Mouse (Mus musculus) myocyte (in vitro differentiated cells): ENCODE measurements at regions not wholly inside any gene's neighbourhood (a gene's known extent, or its start where the extent isn't known, plus 50 kb on each side); places are given as distances from the start of the nearest gene placed in this dataset.

Experiments used
- H3K27me3 ChIP-seq: one replicate; pipeline ENCODE4 v1.6.1; 2011; ENCODE audit not compliant: control insufficient read depth, insufficient read depth, insufficient read length
- H3K36me3 ChIP-seq: one replicate; pipeline ENCODE4 v1.6.1; 2011; ENCODE audit not compliant: control insufficient read depth, insufficient read depth
- H3K4me2 ChIP-seq: one replicate; pipeline ENCODE4 v1.6.1; 2011; ENCODE audit warnings: low read depth, control low read depth
- H3K4me3 ChIP-seq: one replicate; pipeline ENCODE4 v1.5.1; 2011; ENCODE audit warnings: mild to moderate bottlenecking, control low read depth, moderate library complexity
- H3K79me2 ChIP-seq: one replicate; pipeline ENCODE4 v1.6.1; 2011; ENCODE audit not compliant: control insufficient read depth, insufficient read depth
- H3ac ChIP-seq: one replicate; pipeline ENCODE4 v1.6.1; 2011; ENCODE audit not compliant: control insufficient read depth, insufficient read length
- CEBPB ChIP-seq: IDR thresholded peaks from 2 replicates; pipeline ENCODE4 v1.6.1; 2011; ENCODE audit warnings: mild to moderate bottlenecking, moderate library complexity; ENCODE audit not compliant: poor library complexity, insufficient read depth, severe bottlenecking
- E2F4 ChIP-seq: IDR thresholded peaks from one replicate; pipeline ENCODE4 v1.6.1; 2011; ENCODE audit warnings: mild to moderate bottlenecking, control low read depth, moderate library complexity; ENCODE audit not compliant: insufficient read depth
- MAX ChIP-seq: IDR thresholded peaks from one replicate; pipeline ENCODE4 v1.6.1; 2011; ENCODE audit warnings: low read depth, mild to moderate bottlenecking, control low read depth
- MYOD1 ChIP-seq, 3 experiments: IDR thresholded peaks; one replicate each; pipeline ENCODE4 v1.6.1; 2011; ENCODE audit warnings: control low read depth in 2 of 3, low read depth in 2 of 3, mild to moderate bottlenecking in 2 of 3, moderate library complexity in 1 of 3; ENCODE audit not compliant: insufficient read length in 2 of 3, control insufficient read depth in 1 of 3
- MYOG ChIP-seq, 3 experiments: IDR thresholded peaks; one replicate each; pipeline ENCODE4 v1.6.1; 2011; ENCODE audit warnings: control low read depth in 2 of 3, low read depth in 2 of 3, mild to moderate bottlenecking in 2 of 3; ENCODE audit not compliant: insufficient read length in 2 of 3, control insufficient read depth in 1 of 3, insufficient read depth in 1 of 3
- POLR2A ChIP-seq: IDR thresholded peaks from one replicate; pipeline ENCODE4 v1.6.1; 2011; ENCODE audit warnings: low read depth, mild to moderate bottlenecking, control low read depth, moderate library complexity; ENCODE audit not compliant: insufficient read length
- POLR2AphosphoS2 ChIP-seq: IDR thresholded peaks from one replicate; pipeline ENCODE4 v1.6.1; 2011; ENCODE audit warnings: low read depth, control low read depth; ENCODE audit not compliant: insufficient read length
- REST ChIP-seq: IDR thresholded peaks from one replicate; pipeline ENCODE4 v1.6.1; 2011; ENCODE audit warnings: mild to moderate bottlenecking, control low read depth, moderate library complexity; ENCODE audit not compliant: insufficient read depth, insufficient read length
- SRF ChIP-seq: IDR thresholded peaks from one replicate; pipeline ENCODE4 v1.6.1; 2011; ENCODE audit warnings: low read depth; ENCODE audit not compliant: control insufficient read depth, insufficient read length
- TCF12 ChIP-seq: IDR thresholded peaks from one replicate; pipeline ENCODE4 v1.6.1; 2011; ENCODE audit warnings: mild to moderate bottlenecking, control low read depth; ENCODE audit not compliant: poor library complexity, insufficient read depth, severe bottlenecking
- TCF3 ChIP-seq: IDR thresholded peaks from one replicate; pipeline ENCODE4 v1.6.1; 2011; ENCODE audit warnings: low read depth, control low read depth; ENCODE audit not compliant: insufficient read length
- USF1 ChIP-seq: IDR thresholded peaks from one replicate; pipeline ENCODE4 v1.6.1; 2011; ENCODE audit warnings: low read depth, mild to moderate bottlenecking, control low read depth, moderate library complexity

GRCm38 (mm10) chr15:11734639-11735265, 172.3 kb downstream of the Npr3 start:
- no peak overlapping the region for H3ac ChIP-seq
- H3K4me3 ChIP-seq, result no peak overlapping the region
- H3K36me3 ChIP-seq, result no peaks in the 10 kb centered on the region
- H3K4me2 ChIP-seq, result no peak overlapping the region
- H3K27me3 ChIP-seq, result no peaks in the 10 kb centered on the region
- TF ChIP-seq CEBPB (no peak), MAX (no peak), MYOG (IDR thresholded peaks at IDR 0.05; ENCODE audit: control insufficient read depth in 1 of 3, insufficient read depth in 1 of 3, insufficient read length in 2 of 3, low read depth in 2 of 3) (no peak), MYOD1 (IDR thresholded peaks at IDR 0.05; ENCODE audit: control insufficient read depth in 1 of 3, insufficient read length in 2 of 3, low read depth in 2 of 3) (no peak), TCF3 (no peak), POLR2A (no peak), TCF12 (no peak), POLR2AphosphoS2 (no peak), REST (no peak), E2F4 (no peak), USF1 (no peak), SRF (no peak)
- H3K79me2 ChIP-seq, result no peaks in the 10 kb centered on the region

GRCm38 (mm10) chr15:11729381-11729780, 177.7 kb downstream of the Npr3 start:
- TF ChIP-seq TCF12 (no peak), CEBPB (no peak), E2F4 (no peak), MYOD1 (IDR thresholded peaks at IDR 0.05; ENCODE audit: control insufficient read depth in 1 of 3, insufficient read length in 2 of 3, low read depth in 2 of 3) (no peak), POLR2A (no peak), MAX (no peak), TCF3 (no peak), POLR2AphosphoS2 (no peak), REST (no peak), SRF (no peak), MYOG (IDR thresholded peaks at IDR 0.05; ENCODE audit: control insufficient read depth in 1 of 3, insufficient read depth in 1 of 3, insufficient read length in 2 of 3, low read depth in 2 of 3) (no peak), USF1 (no peak)
- no peaks in the 10 kb centered on the region for H3K36me3 ChIP-seq
- no peak overlapping the region for H3K4me3 ChIP-seq
- no peak overlapping the region for H3ac ChIP-seq
- H3K4me2 ChIP-seq, result no peak overlapping the region
- no peaks in the 10 kb centered on the region for H3K27me3 ChIP-seq
- no peaks in the 10 kb centered on the region for H3K79me2 ChIP-seq

- Histone ChIP-seq H3ac (no peak overlapping the region), H3K27me3 (no peaks in the 10 kb centered on the region), H3K4me2 (no peak overlapping the region), H3K36me3 (no peaks in the 10 kb centered on the region), H3K79me2 (no peaks in the 10 kb centered on the region), H3K4me3 (no peak overlapping the region)
- no peak for TF ChIP-seq CEBPB
- no peak for TF ChIP-seq MYOG (IDR thresholded peaks at IDR 0.05; ENCODE audit: control insufficient read depth in 1 of 3, insufficient read depth in 1 of 3, insufficient read length in 2 of 3, low read depth in 2 of 3)
Measured at GRCm38 (mm10) chr15:11725620-11726530, 181.2 kb downstream of the Npr3 start.

GRCm38 (mm10) chr15:11720645-11721044, 186.4 kb downstream of the Npr3 start:
- TF ChIP-seq MYOG (IDR thresholded peaks at IDR 0.05; ENCODE audit: control insufficient read depth in 1 of 3, insufficient read depth in 1 of 3, insufficient read length in 2 of 3, low read depth in 2 of 3), result no peak
- no peak for TF ChIP-seq MYOD1 (IDR thresholded peaks at IDR 0.05; ENCODE audit: control insufficient read depth in 1 of 3, insufficient read length in 2 of 3, low read depth in 2 of 3)
- no peak for TF ChIP-seq POLR2AphosphoS2
- no peak for TF ChIP-seq REST
- TF ChIP-seq MAX, result no peak
- TF ChIP-seq USF1, result no peak
- TF ChIP-seq TCF3, result no peak
- TF ChIP-seq CEBPB, result no peak
- TF ChIP-seq POLR2A, result no peak
- TF ChIP-seq E2F4, result no peak
- no peak for TF ChIP-seq TCF12
- no peak for TF ChIP-seq SRF

More at GRCm38 (mm10) chr15:11720645-11721044, 186.4 kb downstream of the Npr3 start:
- H3K4me3 ChIP-seq, result no peak overlapping the region
- H3K79me2 ChIP-seq, result no peaks in the 10 kb centered on the region
- H3K36me3 ChIP-seq, result no peaks in the 10 kb centered on the region
- no peaks in the 10 kb centered on the region for H3K27me3 ChIP-seq
- H3ac ChIP-seq, result no peak overlapping the region
- no peak overlapping the region for H3K4me2 ChIP-seq
